ENCODE assay signal across 8 mouse cellular contexts in genomic region chr10:128344568-128345275, GRCm38 (mm10). TPM values are rescaled to one million over a fixed set of nuclear protein-coding genes. Genes with fewer than 3 reads are reported as not detected.
DNase-seq lines count a peak whose midpoint lies in the region; ATAC-seq and TF ChIP-seq lines count a peak whose summit lies in the region.

No protein-coding gene starts in this region.

- no peaks in the 10 kb centered on the region for H3K9me3 ChIP-seq in liver, embryonic 12.5 days (replicated peaks)
- H3K9me3 ChIP-seq in neural tube, embryonic 15.5 days (replicated peaks): no peaks in the 10 kb centered on the region

- H3K36me3 ChIP-seq in kidney, adult 2 months (ENCODE audit: control insufficient read depth, insufficient read depth, low read length): no peaks in the 10 kb centered on the region
- peaks cover 52% of the 10 kb centered on the region for H3K36me3 ChIP-seq in liver, embryonic 12.5 days
- 0 out of 2 replicates have a peak, but pooled peaks cover 2% of the 10 kb centered on the region for H3K36me3 ChIP-seq in neural tube, embryonic 15.5 days

- peak overlapping the region; percentile 48; the same call in 1 of the 2 replicates for H3K9ac ChIP-seq in liver, embryonic 12.5 days
- no peak overlapping the region for H3K9ac ChIP-seq in neural tube, embryonic 15.5 days (replicated peaks)

- peak; percentile 88 for ATAC-seq in liver, embryonic 12.5 days
- ATAC-seq in neural tube, embryonic 15.5 days (ENCODE audit: low FRiP score): no peak; the same call in 1 of the 2 replicates

- no peak for TF ChIP-seq POLR2A in kidney, adult 2 months (IDR thresholded peaks at IDR 0.05; ENCODE audit: low read depth, low read length)

- H3K4me1 ChIP-seq in kidney, adult 2 months (ENCODE audit: control insufficient read depth, insufficient read depth, low read length): peaks cover 9% of the 10 kb centered on the region
- H3K4me1 ChIP-seq in liver, embryonic 12.5 days: peaks cover 74% of the 10 kb centered on the region
- H3K4me1 ChIP-seq in neural tube, embryonic 15.5 days: peaks cover 16% of the 10 kb centered on the region

- peak overlapping the region; percentile 67 for H3K4me2 ChIP-seq in liver, embryonic 12.5 days
- H3K4me2 ChIP-seq in neural tube, embryonic 15.5 days: peak overlapping the region; percentile 8

- H3K27me3 ChIP-seq in kidney, adult 2 months (replicated peaks; ENCODE audit: control insufficient read depth, insufficient read depth, low read length): no peaks in the 10 kb centered on the region
- no peaks in the 10 kb centered on the region for H3K27me3 ChIP-seq in liver, embryonic 12.5 days (replicated peaks)
- H3K27me3 ChIP-seq in neural tube, embryonic 15.5 days (replicated peaks): no peaks in the 10 kb centered on the region

- no peak overlapping the region for H3K4me3 ChIP-seq in kidney, adult 2 months (ENCODE audit: insufficient read depth, low read depth, low read length)
- peak overlapping the region; percentile 35 for H3K4me3 ChIP-seq in liver, embryonic 12.5 days
- H3K4me3 ChIP-seq in neural tube, embryonic 15.5 days (replicated peaks): no peak overlapping the region

- no peak for TF ChIP-seq CTCF in kidney, adult 2 months (conservative IDR thresholded peaks at IDR 0.05; ENCODE audit: insufficient read depth, insufficient read length, low read depth, low read length)

- DNase-seq in urinary bladder, postnatal 14 days (ENCODE audit: low spot score): peak; percentile 82
- DNase-seq in urinary bladder, adult 2 months (ENCODE audit: low spot score): no peak
- DNase-seq in c-Kit-positive CD71-negative TER-119-negative erythroid progenitor cells, embryonic 14.5 days (ENCODE audit: low read depth): peak; percentile 87
- DNase-seq in gastrocnemius, postnatal 25 days: peak; percentile 78
- peak; percentile 91 for DNase-seq in kidney, adult 2 months
- DNase-seq in thymus, postnatal 10 days (ENCODE audit: low spot score in 2 of 2): peak; percentile 68 to 71

- peak overlapping the region; percentile 36; the same call in 1 of the 2 replicates for H3K27ac ChIP-seq in kidney, adult 2 months (ENCODE audit: insufficient read depth, low read depth, low read length)
- H3K27ac ChIP-seq in liver, embryonic 12.5 days: peak overlapping the region; percentile 88
- H3K27ac ChIP-seq in neural tube, embryonic 15.5 days (replicated peaks): peak overlapping the region; percentile 63

- 7% methylated on average over 7 of the region's 7 CpGs for whole genome bisulfite sequencing in kidney, adult 2 months
- 18% methylated on average over 7 of the region's 7 CpGs for WGBS in liver, embryonic 12.5 days (ENCODE audit: insufficient replicate concordance)
- 52% methylated on average over 7 of the region's 7 CpGs for WGBS in neural tube, embryonic 15.5 days

RNA-seq across cellular contexts. Expression of gene Cs, which starts 7.2 kb away (rescaled TPM):
- 138 and 150 TPM in 2 replicates for polyA plus RNA-seq in urinary bladder, adult 2 months (2012; rRNA removed)
- total RNA-seq in gastrocnemius, postnatal 25 days (2021): 100 to 1,000 TPM; 589 to 611 TPM
- 252 and 273 TPM in 2 replicates for polyA plus RNA-seq in kidney, adult 2 months (2012; rRNA removed)
- polyA plus RNA-seq in liver, embryonic 12.5 days (2016; fragmentation: Nextera tagmentation; extraction: Ambion mirVana): 183 and 187 TPM in 2 replicates
- polyA plus RNA-seq in neural tube, embryonic 15.5 days (2015; fragmentation: Nextera tagmentation; extraction: Ambion mirVana): 268 and 273 TPM in 2 replicates

RNA-seq across cellular contexts. Expression of gene Cnpy2, which starts 22.5 kb away (rescaled TPM):
- polyA plus RNA-seq in urinary bladder, adult 2 months (2012; rRNA removed): 118 and 124 TPM in 2 replicates
- 10 to 100 TPM; 45.5 to 47.9 TPM for total RNA-seq in gastrocnemius, postnatal 25 days (2021)
- polyA plus RNA-seq in kidney, adult 2 months (2012; rRNA removed): 90.8 and 118 TPM in 2 replicates
- 107 and 114 TPM in 2 replicates for polyA plus RNA-seq in liver, embryonic 12.5 days (2016; fragmentation: Nextera tagmentation; extraction: Ambion mirVana)
- 201 and 221 TPM in 2 replicates for polyA plus RNA-seq in neural tube, embryonic 15.5 days (2015; fragmentation: Nextera tagmentation; extraction: Ambion mirVana)

RNA-seq across cellular contexts. Expression of gene Coq10a, which starts 24.1 kb away (rescaled TPM):
- polyA plus RNA-seq in urinary bladder, adult 2 months (2012; rRNA removed): 63.6 and 66.9 TPM in 2 replicates
- total RNA-seq in gastrocnemius, postnatal 25 days (2021): 100 to 1,000 TPM; 443 to 454 TPM
- 58.7 and 72.3 TPM in 2 replicates for polyA plus RNA-seq in kidney, adult 2 months (2012; rRNA removed)
- 8.7 and 8.9 TPM in 2 replicates for polyA plus RNA-seq in liver, embryonic 12.5 days (2016; fragmentation: Nextera tagmentation; extraction: Ambion mirVana)
- polyA plus RNA-seq in neural tube, embryonic 15.5 days (2015; fragmentation: Nextera tagmentation; extraction: Ambion mirVana): 34.6 and 40.8 TPM in 2 replicates

RNA-seq across cellular contexts. Expression of gene Ankrd52, which starts 32.2 kb away (rescaled TPM):
- polyA plus RNA-seq in urinary bladder, adult 2 months (2012; rRNA removed): 19.9 and 26.5 TPM in 2 replicates
- total RNA-seq in gastrocnemius, postnatal 25 days (2021): 10 to 100 TPM; 61.5 to 70.1 TPM
- 21.5 and 22.5 TPM in 2 replicates for polyA plus RNA-seq in kidney, adult 2 months (2012; rRNA removed)
- polyA plus RNA-seq in liver, embryonic 12.5 days (2016; fragmentation: Nextera tagmentation; extraction: Ambion mirVana): 9.3 TPM in 2 replicates
- 11.2 and 13.1 TPM in 2 replicates for polyA plus RNA-seq in neural tube, embryonic 15.5 days (2015; fragmentation: Nextera tagmentation; extraction: Ambion mirVana)

RNA-seq across cellular contexts. Expression of gene Pan2, which starts 41.6 kb away (rescaled TPM):
- 27.9 and 31.7 TPM in 2 replicates for polyA plus RNA-seq in urinary bladder, adult 2 months (2012; rRNA removed)
- 1 to 10 TPM; 5.1 to 5.4 TPM for total RNA-seq in gastrocnemius, postnatal 25 days (2021)
- 18.1 and 21.1 TPM in 2 replicates for polyA plus RNA-seq in kidney, adult 2 months (2012; rRNA removed)
- polyA plus RNA-seq in liver, embryonic 12.5 days (2016; fragmentation: Nextera tagmentation; extraction: Ambion mirVana): 17.9 and 18.3 TPM in 2 replicates
- polyA plus RNA-seq in neural tube, embryonic 15.5 days (2015; fragmentation: Nextera tagmentation; extraction: Ambion mirVana): 17.4 and 20.7 TPM in 2 replicates

Comparison
In these comparisons a context has a peak if more than half of its experiments do, and no peak if none do; other contexts are left out.
1. H3K27ac ChIP-seq: peak in every context shown above with its lines; median percentile 88 in liver, embryonic 12.5 days; 63 in neural tube, embryonic 15.5 days; 36 in kidney, adult 2 months.